Mouse (Mus musculus): ENCODE results near the gene Vmn1r131.
"Not testable (repeated sequence)": the region's sequence is repeated elsewhere in the genome, so short reads cannot be mapped to it uniquely, and the experiment has no call there.

DNA sequence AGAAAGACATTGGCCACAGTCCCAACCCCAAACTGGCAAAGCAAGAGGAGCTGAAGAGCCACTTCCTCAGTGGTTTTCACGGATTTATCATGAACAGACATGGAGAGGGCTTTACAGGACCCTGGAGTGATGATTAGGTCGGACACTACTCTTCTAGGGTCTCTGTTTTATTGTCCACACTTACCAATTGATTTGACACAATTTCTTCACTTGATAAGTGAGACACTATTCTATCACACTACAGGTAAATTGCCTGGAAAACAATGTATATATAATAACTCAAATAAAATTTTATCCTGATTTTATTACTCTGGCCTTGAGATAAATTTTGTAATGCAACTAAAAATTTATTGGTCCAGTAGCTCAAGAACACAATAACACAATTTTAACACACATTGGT is at the start of gene Vmn1r131:
- TF ChIP-seq POLR2A (IDR thresholded peaks at IDR 0.05; ENCODE audit: control insufficient read depth, extremely low read depth, insufficient read depth, low read length, poor library complexity); CTCF (IDR thresholded peaks at IDR 0.05; ENCODE audit: borderline replicate concordance, control insufficient read depth, extremely low read depth, insufficient read depth, low read length, poor library complexity): not testable (repeated sequence)
